ENCODE assay signal across 7 mouse cellular contexts in genomic region chrX:48124132-48125071, GRCm38 (mm10). TPM values are rescaled to one million over a fixed set of nuclear protein-coding genes. Genes with fewer than 3 reads are reported as not detected.
A peak's percentile ranks its signal among the peaks of the same experiment; 100 is the strongest.
DNase-seq lines count a peak whose midpoint lies in the region; ATAC-seq lines count a peak whose summit lies in the region.

No protein-coding gene starts in this region.

- no peaks in the 10 kb centered on the region for H3K27me3 ChIP-seq in hindbrain, embryonic 13.5 days

- H3K4me3 ChIP-seq in hindbrain, embryonic 13.5 days = no peak overlapping the region

- DNase-seq in WW6 (ENCODE audit: low read depth, low spot score) = peak; percentile 18
- DNase-seq in cerebellum, postnatal 10 days = peak; percentile 86 to 87
- peak; percentile 32 to 34 for DNase-seq in frontal cortex, postnatal 25 days (ENCODE audit: low spot score in 2 of 2)
- DNase-seq in left cerebral cortex, adult 11 months (ENCODE audit: low spot score) = peak; percentile 22
- DNase-seq in right cerebral cortex, postnatal 25 days = peak; percentile 39

- H3K9me3 ChIP-seq in hindbrain, embryonic 13.5 days = no peaks in the 10 kb centered on the region

- ATAC-seq in hindbrain, embryonic 13.5 days (ENCODE audit: low FRiP score) = no peak; the same call in 1 of the 2 replicates
- ATAC-seq in megakaryocyte, adult 5-6 weeks (ENCODE audit: poor library complexity, severe bottlenecking) = peak; percentile 65

- WGBS in hindbrain, embryonic 13.5 days = 33% methylated on average over 17 of the region's 17 CpGs

- H3K4me1 ChIP-seq in hindbrain, embryonic 13.5 days (replicated peaks) = no peaks in the 10 kb centered on the region

- no peak overlapping the region for H3K27ac ChIP-seq in hindbrain, embryonic 13.5 days

- no peak overlapping the region for H3K9ac ChIP-seq in hindbrain, embryonic 13.5 days

- peak overlapping the region; percentile 31; the same call in 1 of the 2 replicates for H3K4me2 ChIP-seq in hindbrain, embryonic 13.5 days

- no peaks in the 10 kb centered on the region for H3K36me3 ChIP-seq in hindbrain, embryonic 13.5 days

RNA-seq across cellular contexts. Expression of gene Xpnpep2, which starts 15.9 kb away (rescaled TPM):
- 0.69 and 0.78 TPM in 2 replicates for polyA plus RNA-seq in hindbrain, embryonic 13.5 days (2015; fragmentation: Nextera tagmentation; extraction: Ambion mirVana)
- total RNA-seq in megakaryocyte, adult 5-6 weeks (2015) = not detected in 2 replicates
- not detected in 2 replicates for total RNA-seq in megakaryocyte, adult 5-6 weeks (2017)

RNA-seq across cellular contexts. Expression of gene Sash3, which starts 21.8 kb away (rescaled TPM):
- 1.1 and 1.3 TPM in 2 replicates for polyA plus RNA-seq in hindbrain, embryonic 13.5 days (2015; fragmentation: Nextera tagmentation; extraction: Ambion mirVana)
- 96.3 and 105 TPM in 2 replicates for total RNA-seq in megakaryocyte, adult 5-6 weeks (2015)
- 146 and 154 TPM in 2 replicates for total RNA-seq in megakaryocyte, adult 5-6 weeks (2017)

Comparison
In these comparisons a context has a peak if more than half of its experiments do, and no peak if none do; other contexts are left out.
1. DNase-seq: peak in every context shown above with its lines; median percentile 86 in cerebellum, postnatal 10 days; 39 in right cerebral cortex, postnatal 25 days; 33 in frontal cortex, postnatal 25 days; 22 in left cerebral cortex, adult 11 months; 18 in WW6.